Mouse (Mus musculus): ENCODE measurements around the gene Klf12.

The Klf12 gene

DNA sequence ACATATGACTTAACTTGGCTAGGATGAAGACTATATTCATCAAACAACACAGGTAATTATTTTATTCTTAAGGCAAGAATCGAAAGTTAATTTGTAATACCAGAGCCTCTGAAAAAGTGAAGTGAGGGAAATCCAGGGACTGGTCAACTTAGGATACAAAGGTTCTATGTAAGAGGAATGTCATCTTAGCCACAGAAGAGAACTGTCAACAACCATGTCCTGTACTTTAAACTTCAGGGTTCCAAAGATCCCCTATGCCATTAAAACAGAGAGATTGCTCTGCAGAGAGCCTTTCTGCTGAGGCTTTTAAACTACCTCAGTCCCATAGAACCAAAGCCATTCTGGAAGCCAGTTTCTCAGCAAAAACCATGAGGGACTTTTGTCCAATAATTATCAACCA, 144.1 kb downstream of the Klf12 start:
- in situ Hi-C loops (cut with MboI, MseI) = no loop called here

DNA sequence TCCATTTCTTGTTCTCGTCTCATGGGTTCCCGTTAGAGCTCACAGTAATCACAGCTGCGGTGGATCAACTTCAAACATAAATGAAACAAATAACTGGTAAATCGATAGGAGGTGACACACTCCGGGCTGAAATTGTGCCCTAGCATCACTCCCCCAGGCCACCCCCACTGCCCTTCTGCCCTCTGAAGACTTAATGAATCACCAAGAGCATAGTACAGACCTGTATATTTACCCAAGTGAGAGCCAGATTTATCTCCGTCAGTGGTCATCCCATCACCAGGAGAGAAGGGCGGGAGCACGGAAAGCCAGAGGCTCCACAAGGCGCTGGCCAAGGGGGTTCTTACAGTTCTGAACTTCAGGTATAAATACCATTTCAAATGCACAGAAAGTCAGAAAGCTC, 150.2 kb downstream of the Klf12 start:
- in situ Hi-C loops (cut with MboI, MseI) = no loop called here

DNA sequence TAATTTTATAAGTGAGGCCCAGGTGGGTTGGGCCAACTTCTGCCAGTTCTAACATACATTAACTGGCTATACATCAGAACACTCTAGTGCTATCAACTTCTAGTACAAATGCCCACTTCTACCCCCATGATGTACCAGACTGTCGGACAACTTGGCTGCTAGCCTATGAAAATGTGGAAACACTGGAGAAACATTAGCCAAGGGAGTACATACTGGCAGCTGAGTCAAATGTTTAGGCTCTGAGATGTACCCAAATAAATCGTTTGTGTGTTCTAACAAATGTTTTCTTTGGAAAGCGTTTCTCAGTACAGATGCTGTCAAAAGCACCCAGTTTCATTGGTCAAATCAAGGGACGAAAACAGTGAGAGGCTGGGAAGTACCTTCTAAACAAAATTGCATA, 152.0 kb downstream of the Klf12 start:
- in situ Hi-C loops (cut with MboI, MseI) = no loop called here

DNA sequence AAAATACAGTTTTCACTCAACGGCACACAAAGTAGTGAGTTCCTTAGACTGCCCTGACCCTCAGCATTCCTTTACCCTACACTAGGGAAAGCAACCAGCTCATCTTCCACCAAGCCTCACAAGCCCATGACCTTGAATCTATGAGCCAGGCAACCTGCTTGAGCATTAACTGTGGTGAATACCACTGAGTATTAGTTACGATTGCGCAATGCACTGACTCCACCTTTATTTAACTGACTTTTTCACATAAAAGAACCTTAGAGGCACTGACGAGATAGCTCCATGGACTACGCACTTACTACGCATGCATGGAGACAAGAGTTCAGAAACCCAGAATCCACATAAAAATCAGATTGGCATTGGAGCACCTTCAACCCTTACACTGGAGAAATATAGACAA, 158.4 kb downstream of the Klf12 start:
- in situ Hi-C loops (cut with MboI, MseI) = no loop called here

DNA sequence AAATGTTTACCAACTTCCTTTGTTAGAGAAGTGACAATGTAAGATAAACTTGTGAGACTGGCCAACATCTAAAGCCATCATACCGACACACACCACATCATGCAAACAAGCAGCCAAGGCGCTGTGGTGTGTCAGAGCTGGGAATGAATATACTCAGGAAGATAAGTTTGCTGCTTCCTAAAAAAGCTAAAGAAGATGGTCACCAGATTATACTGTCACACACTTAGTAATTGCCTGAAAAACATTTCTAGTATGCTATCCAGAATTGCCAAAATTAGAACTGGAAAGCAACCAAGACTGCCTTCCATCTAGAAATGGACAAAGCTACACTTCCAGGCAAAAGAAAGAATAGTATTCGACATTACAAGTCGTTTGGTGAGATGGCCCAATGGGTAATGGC, 163.4 kb downstream of the Klf12 start:
- in situ Hi-C loops (cut with MboI, MseI) = no loop called here

DNA sequence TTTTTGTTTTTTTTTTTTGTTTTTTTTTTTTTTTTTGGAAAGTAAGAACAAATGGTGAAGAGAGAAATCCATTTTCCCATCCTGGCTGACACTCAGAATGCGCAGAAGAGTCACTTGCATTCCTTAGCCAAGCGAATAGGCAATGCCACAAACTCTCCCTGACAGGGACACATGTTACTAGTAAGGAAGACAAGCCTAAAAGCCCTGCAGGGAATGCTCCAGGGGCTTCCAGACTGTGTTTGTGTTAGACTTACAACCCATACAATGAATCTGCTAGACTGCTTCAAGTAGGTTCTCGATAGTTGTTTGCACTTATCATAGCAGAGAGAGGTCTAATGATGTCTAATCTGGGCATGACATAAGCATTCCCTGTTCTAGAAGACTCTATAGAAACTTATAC, 164.6 kb downstream of the Klf12 start:
- in situ Hi-C loops (cut with MboI, MseI) = no loop called here

DNA sequence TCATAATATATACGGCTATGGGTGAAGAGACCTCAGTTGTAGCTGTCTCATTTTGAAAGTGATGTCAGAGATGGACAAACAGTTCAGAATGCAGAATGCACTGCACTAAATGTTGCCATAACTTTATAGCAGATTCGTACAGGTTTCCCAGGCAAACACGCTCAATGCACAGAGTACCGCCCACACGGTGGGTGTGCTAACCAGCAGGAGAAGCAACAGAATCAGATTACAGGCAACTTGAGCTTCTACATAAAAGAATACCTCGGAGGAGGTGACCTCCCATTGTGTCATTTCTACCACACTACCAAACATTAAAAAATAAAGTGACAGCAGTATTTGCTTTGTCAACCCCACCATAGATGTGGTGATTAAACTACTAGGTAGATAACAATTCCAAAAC, 171.1 kb downstream of the Klf12 start:
- in situ Hi-C loops (cut with MboI, MseI) = no loop called here

DNA sequence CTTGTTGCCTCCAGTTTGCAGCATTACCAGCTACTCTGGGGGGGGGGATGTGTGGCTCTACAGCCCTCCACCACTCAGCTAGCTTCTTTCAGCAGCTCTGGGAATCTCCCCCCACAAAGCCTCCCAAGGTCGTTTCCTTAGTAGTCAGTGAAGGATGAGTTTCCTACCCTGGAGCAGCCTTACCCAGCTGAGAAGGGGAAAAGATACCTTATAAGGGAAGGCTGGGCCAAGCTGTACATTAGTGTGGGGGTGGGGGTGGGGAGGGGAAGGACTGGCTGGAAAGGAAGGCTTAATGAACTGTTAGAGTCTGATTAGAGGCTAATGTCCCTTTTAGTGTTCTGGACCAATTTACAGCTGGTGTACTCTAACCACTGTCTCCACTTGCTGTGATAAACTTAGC, 172.7 kb downstream of the Klf12 start:
- in situ Hi-C loops (cut with MboI, MseI) = no loop called here

DNA sequence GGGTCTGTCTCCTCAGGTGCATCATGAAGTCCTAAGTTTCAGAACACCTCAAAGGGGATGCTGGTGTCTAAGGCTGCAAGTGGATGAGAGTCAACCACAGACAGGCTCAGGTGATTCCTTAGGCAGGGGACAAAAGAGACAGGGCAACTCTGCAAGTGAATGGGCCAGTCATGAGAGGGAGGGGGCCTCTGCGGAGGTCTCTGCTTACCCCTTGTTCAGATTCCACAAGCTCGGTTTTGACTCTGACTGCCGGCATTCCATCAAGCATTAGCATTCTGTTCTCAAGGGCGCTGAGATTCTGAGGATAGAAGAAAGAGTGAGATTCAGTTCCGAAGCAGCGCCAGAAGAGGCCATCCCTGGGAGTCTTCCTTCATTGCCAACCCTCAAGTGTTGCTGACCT, 174.9 kb downstream of the Klf12 start:
- in situ Hi-C loops (cut with MboI, MseI) = loop anchor here (10.0 kb wide), 1 partner anchor 255 kb away; no protein-coding TSS in a partner anchor

DNA sequence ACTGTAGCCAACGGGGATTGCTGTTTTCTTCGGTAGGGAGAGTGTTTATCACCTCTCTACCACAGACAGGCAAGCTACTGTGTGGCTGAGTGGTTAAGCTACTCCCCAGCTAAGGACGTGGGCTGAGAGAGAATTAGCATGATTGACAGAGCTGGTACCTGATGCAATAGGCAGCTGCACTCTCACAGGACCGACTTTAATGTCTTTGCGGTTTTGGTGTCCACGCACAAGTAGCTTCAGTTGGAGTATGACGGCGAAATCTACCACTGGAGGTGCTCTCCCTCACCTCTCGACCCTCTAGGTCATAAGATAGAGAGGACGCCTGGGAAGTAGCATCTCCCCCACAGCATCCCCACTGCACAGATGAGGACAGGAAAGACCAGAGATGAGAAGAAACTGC, 178.9 kb downstream of the Klf12 start:
- in situ Hi-C loops (cut with MboI, MseI) = loop anchor here (10.0 kb wide), 1 partner anchor 259 kb away; no protein-coding TSS in a partner anchor

DNA sequence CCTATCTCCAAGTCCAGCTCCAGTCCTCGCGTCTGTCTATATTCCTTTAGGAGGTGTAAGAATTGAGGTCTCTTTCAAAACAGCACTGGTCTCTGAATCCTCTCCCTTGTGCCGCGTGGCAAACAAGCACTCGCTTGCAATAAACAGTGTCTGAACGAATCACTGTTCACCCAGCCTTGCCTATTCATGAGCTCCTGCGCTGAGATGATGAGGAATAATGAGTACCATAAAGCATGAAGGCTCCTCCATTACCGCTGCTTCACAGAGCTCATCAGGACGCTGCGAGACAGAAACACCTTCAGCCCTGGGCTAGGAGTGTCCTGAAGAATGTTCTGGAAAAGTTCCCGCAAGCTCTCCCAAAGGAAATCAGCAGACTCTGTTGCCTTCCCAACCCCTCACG, 179.7 kb downstream of the Klf12 start:
- in situ Hi-C loops (cut with MboI, MseI) = loop anchor here (10.0 kb wide), 1 partner anchor 260 kb away; no protein-coding TSS in a partner anchor

DNA sequence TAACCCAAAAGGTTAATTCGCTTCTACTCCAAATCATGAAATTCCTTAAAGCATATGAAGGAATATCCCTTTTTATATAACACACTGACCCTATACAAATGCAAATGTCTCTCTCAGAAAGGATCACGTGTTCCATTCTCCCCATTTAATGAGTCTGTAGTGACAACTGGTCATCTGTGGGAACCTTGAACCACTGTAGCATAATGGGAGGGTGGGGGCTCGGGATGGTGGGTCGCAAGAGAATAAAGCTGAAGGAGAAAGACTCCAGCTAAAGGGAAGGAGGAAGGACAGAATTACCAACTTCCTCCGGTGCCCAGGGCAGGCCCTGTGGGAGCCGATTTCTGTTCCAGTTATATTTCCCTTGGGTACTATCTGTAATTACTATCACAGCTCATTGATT, 180.7 kb downstream of the Klf12 start:
- in situ Hi-C loops (cut with MboI, MseI) = loop anchor here (10.0 kb wide), 1 partner anchor 261 kb away; no protein-coding TSS in a partner anchor

DNA sequence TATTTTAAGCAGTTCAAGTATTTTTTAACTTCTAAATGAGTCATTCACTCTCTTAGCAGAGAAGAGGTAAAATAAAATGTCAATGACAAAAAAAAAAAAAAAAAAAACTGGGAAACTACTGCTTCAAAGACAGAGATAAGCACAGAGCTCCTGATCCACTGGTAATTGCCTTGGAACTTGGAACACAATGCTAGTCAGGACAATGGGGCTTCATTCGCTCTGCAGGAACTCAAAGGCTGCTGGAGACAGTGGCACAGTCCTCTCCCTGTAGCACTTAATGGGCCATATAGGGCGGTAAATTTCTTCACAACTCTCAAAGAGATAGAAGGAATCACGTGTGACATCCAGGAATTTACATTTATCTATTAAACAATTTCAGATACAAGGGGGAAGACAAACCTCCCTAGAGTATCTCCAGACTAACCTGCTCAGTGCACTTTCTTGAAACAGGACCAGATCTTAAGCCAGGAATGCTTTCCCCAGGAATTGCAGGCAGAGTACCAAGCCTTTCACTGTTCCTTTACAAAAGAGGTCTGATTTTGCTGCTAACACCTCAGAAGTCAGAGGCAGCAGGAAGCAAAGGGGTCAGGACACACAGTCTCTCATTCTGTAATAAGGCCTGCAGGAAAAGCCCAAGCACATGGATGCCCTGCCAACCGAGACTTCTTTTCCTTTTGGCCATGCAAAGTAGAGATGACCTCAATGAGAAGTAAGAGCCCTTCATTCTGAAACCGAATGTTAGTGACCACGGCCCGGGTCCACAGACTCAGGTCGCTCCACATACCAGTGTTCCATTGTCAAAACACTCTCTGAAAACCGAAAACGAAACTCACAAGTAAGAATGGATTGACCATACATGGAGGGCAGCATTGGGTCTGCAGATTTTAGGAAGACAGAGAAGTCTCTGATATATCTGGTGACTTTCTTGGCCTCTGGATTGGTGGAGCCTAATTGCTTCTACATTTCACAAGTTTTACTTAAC, 187.0 kb downstream of the Klf12 start:
- in situ Hi-C loops (cut with MboI, MseI) = no loop called here

DNA sequence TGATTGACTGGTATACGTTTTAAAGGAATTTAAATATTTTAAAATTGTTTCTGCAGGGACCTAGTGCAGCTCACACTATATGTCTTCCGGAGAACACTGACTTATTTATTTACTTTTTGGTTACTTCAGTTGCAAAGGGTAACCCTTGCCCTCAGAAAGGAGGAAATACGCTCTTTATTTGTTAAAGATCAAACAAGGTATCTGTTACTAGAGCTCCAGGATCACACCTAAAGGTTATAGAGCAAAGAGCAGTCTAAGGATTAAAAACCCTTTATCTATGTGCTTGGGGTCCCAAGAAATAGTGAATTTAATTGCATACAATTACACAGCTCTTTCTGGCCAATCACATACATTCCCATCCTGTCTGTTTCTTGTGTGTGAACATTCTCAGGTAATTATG, 188.7 kb downstream of the Klf12 start:
- in situ Hi-C loops (cut with MboI, MseI) = no loop called here

DNA sequence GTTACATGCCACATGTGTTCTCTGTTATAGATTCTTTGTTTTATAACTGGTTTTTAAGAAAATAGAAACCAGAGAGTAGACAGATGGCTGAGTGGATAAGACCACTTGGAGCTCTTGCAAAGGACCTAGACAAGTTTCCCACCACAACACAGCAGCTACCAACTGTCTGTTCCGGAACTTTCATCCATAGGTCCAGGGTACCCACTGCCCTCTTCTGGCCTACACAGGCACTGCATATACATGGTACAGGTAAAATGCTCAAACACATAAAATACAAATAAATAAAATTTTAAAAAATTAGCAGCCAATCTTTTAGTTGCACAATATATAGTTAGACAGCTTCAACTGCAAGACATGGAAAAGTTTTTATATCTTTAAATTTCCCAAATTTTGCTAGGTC, 194.0 kb downstream of the Klf12 start:
- in situ Hi-C loops (cut with MboI, MseI) = no loop called here

DNA sequence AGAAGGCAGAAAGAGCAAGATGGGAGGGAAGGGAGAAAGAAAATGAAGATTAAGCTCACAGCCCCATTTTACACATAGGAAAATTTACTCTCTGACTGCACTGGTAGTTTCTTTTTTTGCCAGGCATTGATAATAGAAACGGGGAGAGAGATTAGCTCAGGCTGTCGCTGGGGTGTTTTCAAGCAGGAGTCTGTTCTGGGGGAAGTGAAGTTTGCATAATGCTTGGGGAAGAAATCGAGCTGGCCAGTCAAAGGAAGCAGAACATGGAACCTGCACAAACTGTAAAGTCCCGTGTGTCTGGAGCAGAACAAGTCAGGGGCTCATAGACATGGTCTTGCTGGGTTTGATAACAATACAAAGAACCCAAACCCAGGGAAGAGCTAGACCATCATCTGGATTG, 204.9 kb downstream of the Klf12 start:
- in situ Hi-C loops (cut with MboI, MseI) = no loop called here

DNA sequence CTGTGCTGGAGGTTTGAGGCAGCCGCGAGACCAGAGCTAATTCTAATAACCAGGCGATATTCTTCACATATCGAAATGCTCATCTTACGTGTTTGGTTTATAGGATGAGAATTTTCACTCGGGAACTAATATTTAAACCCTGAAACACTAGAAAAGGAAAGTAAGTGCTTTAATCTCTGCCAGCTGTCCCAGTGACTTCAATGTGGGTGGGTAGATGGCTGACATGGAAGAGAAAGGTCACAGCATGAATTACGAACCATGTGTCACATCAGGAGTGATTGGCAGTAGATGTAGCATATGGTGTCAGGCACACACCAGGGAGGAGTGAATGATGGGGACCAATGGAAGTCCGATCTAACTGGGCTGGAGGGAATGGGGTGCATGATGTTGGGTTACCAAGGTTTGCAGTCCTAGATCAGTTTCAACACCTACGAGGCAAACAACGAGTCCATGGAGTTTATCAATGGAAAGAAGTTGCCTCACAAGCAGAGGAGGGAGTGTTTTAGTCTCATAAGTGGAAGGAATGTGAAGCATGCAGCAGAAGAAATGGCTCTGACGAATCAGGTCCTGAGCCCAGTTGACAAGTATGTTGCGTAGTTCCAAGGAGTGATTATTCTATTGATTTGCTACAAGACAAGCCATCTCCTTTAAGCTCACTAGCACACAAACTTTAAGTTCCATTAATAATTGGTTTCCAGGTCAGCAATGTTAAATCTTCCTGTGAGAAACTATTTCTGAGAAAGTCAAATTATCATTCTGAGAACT, 211.9 kb downstream of the Klf12 start:
- in situ Hi-C loops (cut with MboI, MseI) = no loop called here

DNA sequence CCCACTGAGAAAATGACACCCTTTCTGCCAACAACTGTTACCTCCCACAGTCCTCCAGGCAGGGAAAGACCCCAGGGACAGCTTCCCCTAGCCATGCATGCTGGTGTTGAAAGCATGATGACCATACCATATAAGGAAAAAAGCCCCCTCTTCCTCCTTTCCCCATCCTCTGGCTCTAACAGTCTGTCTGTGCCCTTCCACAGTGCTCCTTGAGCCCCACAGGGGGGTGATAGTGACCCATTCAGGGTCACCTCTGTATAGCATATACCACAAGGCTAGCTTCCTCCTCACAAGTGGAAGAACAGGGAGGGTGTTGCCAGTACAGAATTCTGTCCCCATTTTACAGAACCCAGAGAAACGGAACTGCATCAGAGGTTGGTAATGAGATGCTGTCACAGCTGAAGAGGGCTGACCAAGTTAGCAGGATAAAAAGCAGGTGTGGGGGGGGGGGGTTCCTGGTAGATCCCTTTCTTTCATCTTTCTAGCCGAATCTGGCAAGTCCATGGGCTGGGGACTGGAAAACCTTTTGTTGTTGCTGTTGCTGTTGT, 214.9 kb downstream of the Klf12 start:
- in situ Hi-C loops (cut with MboI, MseI) = no loop called here

DNA sequence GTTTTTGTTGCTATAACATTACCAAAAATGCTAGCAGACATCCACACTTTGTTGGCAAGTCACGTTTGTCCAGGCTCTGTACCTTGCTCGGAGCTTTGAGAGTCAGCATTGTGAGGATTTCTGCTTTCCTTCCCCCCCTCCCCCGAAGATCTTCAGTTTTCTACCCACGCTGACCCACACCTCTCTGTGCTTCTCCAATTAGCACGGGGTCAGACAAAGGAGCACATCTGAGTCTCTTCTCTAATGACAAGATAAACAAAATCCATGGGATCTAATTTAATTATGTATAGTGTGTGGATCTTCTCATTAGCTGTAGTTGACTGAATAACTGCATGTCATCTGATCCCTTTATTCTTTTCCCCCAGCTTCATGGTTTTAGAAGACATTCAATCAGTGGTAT, 215.8 kb downstream of the Klf12 start:
- in situ Hi-C loops (cut with MboI, MseI) = no loop called here

DNA sequence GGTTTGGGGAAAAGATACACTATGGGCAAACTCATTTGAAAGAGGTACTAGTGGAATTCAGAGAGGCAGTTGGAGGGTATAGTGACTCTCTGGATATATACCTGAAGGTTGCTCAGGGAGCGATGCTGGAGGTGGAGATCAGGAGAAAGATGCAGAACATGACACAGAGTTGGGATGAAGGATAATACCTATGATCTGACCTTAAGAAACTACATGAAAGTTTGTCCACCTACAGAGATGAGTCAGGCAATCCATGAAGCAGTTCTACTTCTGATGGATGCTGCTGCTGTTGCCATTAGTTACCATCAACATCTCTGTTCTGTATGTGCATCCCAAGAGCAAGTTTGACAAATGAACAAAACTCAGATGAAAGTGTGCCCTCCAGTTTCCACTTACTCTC, 222.0 kb downstream of the Klf12 start:
- in situ Hi-C loops (cut with MboI, MseI) = no loop called here

DNA sequence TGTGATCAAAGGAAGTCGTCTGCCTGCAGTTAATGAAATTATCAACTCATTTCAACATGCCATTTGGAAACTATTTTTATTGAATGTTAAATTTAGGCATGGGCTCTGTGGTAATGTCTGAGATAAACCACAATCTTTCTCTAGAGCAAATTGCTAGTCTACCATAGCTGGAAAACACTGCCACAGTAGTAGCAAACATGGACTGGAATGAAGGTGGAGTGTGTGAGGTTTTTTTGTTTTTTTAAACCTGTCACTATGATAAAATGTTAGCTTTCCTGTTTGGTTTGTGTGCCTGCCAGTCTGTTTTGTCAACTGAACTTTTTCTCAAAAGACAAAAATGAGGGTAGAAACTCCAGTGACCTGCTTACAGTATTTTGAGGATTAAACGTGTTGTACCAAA, 230.3 kb downstream of the Klf12 start:
- in situ Hi-C loops (cut with MboI, MseI) = no loop called here

DNA sequence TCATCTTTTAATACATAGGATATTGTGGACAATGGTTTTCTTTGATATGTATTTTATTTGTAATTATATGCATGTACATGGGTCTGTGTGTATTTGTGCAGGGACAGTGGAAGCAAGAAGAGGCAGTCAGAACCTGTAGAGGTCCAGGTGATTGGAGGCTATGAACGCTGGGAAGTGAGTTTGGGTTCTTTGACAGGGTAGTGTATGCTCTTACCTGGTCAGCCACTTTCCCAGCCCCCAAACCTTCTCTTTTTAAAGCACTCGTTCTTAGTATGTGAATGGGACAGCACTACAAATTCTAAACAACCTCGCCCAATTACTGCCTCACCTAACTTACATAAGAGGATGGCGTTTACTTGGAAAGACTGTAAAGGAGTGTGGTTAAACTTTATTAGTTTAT, 231.0 kb downstream of the Klf12 start:
- in situ Hi-C loops (cut with MboI, MseI) = no loop called here
